Mouse (Mus musculus) ES-Bruce4 (cell line): ENCODE data around the gene Zbtb12. TPM values are rescaled to one million over a fixed set of nuclear protein-coding genes. Genes with fewer than 3 reads are reported as not detected.

ENCODE experiments used
- H3K27ac ChIP-seq: 2 replicates; pipeline ENCODE4 v1.5.1; 2012; ENCODE audit warnings: low read length, inconsistent platforms; ENCODE audit not compliant: insufficient read depth
- H3K27me3 ChIP-seq: 2 replicates; pipeline ENCODE4 v1.6.1; 2012; ENCODE audit warnings: mild to moderate bottlenecking, low read length, inconsistent platforms; ENCODE audit not compliant: control insufficient read depth, poor library complexity, insufficient read depth, severe bottlenecking
- H3K36me3 ChIP-seq: 2 replicates; pipeline ENCODE4 v1.6.1; 2012; ENCODE audit warnings: inconsistent platforms, mild to moderate bottlenecking, low read length, moderate library complexity; ENCODE audit not compliant: control insufficient read depth, poor library complexity, insufficient read depth, severe bottlenecking
- H3K4me1 ChIP-seq: one replicate; pipeline ENCODE4 v1.8.1; 2011; ENCODE audit warnings: low read length; ENCODE audit not compliant: control insufficient read depth, insufficient read depth
- H3K4me3 ChIP-seq: 2 replicates; pipeline ENCODE4 v1.5.1; 2011; ENCODE audit warnings: low read depth, mild to moderate bottlenecking, low read length
- H3K9ac ChIP-seq: 2 replicates; pipeline ENCODE4 v1.6.1; 2012; ENCODE audit warnings: low read depth, mild to moderate bottlenecking, inconsistent platforms; ENCODE audit not compliant: poor library complexity, severe bottlenecking
- H3K9me3 ChIP-seq: replicated peaks from 2 replicates; pipeline ENCODE4 v1.6.1; 2012; ENCODE audit warnings: mild to moderate bottlenecking, low read length, inconsistent platforms; ENCODE audit not compliant: control insufficient read depth, poor library complexity, insufficient read depth, severe bottlenecking
- CTCF ChIP-seq: IDR thresholded peaks from one replicate; pipeline ENCODE4 v1.8.1; 2011; ENCODE audit warnings: low read depth, low read length
- EP300 ChIP-seq: IDR thresholded peaks from 2 replicates; pipeline ENCODE4 v1.6.1; 2011; ENCODE audit warnings: low read depth, low read length; ENCODE audit not compliant: insufficient read depth
- POLR2A ChIP-seq: IDR thresholded peaks from one replicate; pipeline ENCODE4 v1.8.1; 2011; ENCODE audit warnings: low read length; ENCODE audit not compliant: insufficient read depth
- polyA plus RNA-seq: library from polyadenylated mRNA; stranded (reverse); fragments of >200 nt; gene quantifications from 2 replicates; pipeline ENCODE4 v1.2.4, GENCODE M21; 2011; ENCODE audit warnings: low read depth; ENCODE audit not compliant: missing spikeins, insufficient read depth, insufficient read length

The Zbtb12 gene
- polyA plus RNA-seq, 1 experiment: 22.8 TPM

DNA sequence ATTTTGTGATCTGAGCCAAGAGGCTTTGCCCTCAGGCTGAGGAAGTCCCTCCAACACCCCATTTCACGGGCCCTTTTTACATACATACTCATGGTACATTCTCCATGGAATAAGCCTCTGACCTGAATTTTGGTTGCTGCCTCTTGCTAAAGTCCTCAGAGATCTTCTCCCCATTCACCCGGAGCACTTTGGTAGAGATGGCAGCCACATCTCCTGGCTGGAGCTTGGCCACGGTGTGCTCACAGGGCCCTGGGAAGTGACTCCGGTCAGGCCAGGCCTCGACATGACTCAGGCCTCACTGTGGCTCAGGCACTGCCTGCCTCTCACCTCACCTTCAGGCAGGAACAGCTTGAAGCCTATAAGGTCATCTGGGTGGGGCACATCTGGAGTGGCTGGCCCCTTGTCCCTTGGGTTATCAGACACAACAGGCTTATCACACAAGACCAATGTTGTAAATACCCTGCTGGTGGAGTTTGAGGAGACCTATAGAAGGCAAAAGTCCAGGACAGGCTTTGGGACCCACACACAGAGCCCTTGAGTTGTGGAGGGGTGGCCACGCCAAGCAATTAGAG, 38.5 kb upstream of the Zbtb12 start:
- Histone ChIP-seq H3K27me3 (no peaks in the 10 kb centered on the region), H3K9ac (no peak overlapping the region), H3K9me3 (no peaks in the 10 kb centered on the region), H3K36me3 (peaks cover 3% of the 10 kb centered on the region; the same call in 1 of the 2 replicates), H3K4me1 (no peaks in the 10 kb centered on the region), H3K27ac (no peak overlapping the region), H3K4me3 (no peak overlapping the region)
- TF ChIP-seq EP300 (no peak), CTCF (no peak), POLR2A (no peak)

- no peaks in the 10 kb centered on the region for H3K4me1 ChIP-seq
- no peak overlapping the region for H3K27ac ChIP-seq
- H3K9ac ChIP-seq: no peak overlapping the region
- H3K27me3 ChIP-seq: no peaks in the 10 kb centered on the region
- no peaks in the 10 kb centered on the region for H3K9me3 ChIP-seq
- TF ChIP-seq POLR2A (no peak), EP300 (no peak), CTCF (no peak)
- no peak overlapping the region for H3K4me3 ChIP-seq
- H3K36me3 ChIP-seq: no peaks in the 10 kb centered on the region
Measured at GRCm38 (mm10) chr17:34844884-34845283, 34.4 kb upstream of the Zbtb12 start.

DNA sequence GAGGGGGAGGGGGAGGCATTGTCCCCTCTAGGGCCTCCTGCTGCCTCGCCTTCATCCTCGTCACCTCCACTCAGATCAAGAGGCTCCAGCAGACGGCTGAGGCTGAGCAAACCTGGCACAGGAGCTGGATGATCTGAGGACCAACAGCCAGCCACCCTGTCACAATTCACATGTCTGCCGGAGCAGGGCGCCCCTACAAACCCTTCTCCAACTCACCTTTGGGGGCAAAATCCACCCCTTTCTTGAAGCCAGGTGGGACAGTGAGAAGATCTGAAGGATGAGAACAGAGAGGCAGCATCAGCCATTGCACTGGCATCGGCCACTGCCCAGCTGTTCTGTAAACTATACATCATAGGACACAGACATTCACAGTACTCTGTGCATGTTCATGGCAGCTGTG, 32.1 kb upstream of the Zbtb12 start:
- Histone ChIP-seq H3K27me3 (no peaks in the 10 kb centered on the region), H3K27ac (no peak overlapping the region), H3K4me1 (no peaks in the 10 kb centered on the region), H3K4me3 (no peak overlapping the region), H3K9ac (no peak overlapping the region), H3K36me3 (no peaks in the 10 kb centered on the region), H3K9me3 (no peaks in the 10 kb centered on the region)
- no peak for TF ChIP-seq EP300
- no peak for TF ChIP-seq CTCF
- no peak for TF ChIP-seq POLR2A

GRCm38 (mm10) chr17:34847615-34848014, 31.7 kb upstream of the Zbtb12 start:
- Histone ChIP-seq H3K4me3 (no peak overlapping the region), H3K9ac (no peak overlapping the region), H3K4me1 (no peaks in the 10 kb centered on the region), H3K27ac (no peak overlapping the region), H3K27me3 (no peaks in the 10 kb centered on the region), H3K36me3 (no peaks in the 10 kb centered on the region; the same call in 1 of the 2 replicates), H3K9me3 (no peaks in the 10 kb centered on the region)
- no peak for TF ChIP-seq POLR2A
- no peak for TF ChIP-seq EP300
- TF ChIP-seq CTCF: no peak

- no peaks in the 10 kb centered on the region for H3K27me3 ChIP-seq
- TF ChIP-seq EP300 (0 out of 2 replicates have a peak, but pooled peaks have one; percentile 11), POLR2A (peak; percentile 22), CTCF (no peak)
- H3K9me3 ChIP-seq: no peaks in the 10 kb centered on the region
- peaks cover 10% of the 10 kb centered on the region for H3K36me3 ChIP-seq
- peak within 1 kb of the TSS; percentile 92 for H3K4me3 ChIP-seq
- H3K27ac ChIP-seq: no peak within 1 kb of the TSS
- no peaks in the 10 kb centered on the region for H3K4me1 ChIP-seq
- H3K9ac ChIP-seq: peak within 1 kb of the TSS; percentile 84
Measured at GRCm38 (mm10) chr17:34849722-34850516, 29.4 kb upstream of the Zbtb12 start, which contains the start of the genes Skiv2l and Nelfe. Skiv2l (minus strand) TSS chr17:34850210. Nelfe (plus strand) TSS chr17:34850391.

GRCm38 (mm10) chr17:34850517-34851125, 28.7 kb upstream of the Zbtb12 start:
- peaks cover 10% of the 10 kb centered on the region for H3K36me3 ChIP-seq
- TF ChIP-seq EP300 (no peak), CTCF (no peak), POLR2A (no peak)
- no peak overlapping the region for H3K27ac ChIP-seq

More at GRCm38 (mm10) chr17:34850517-34851125, 28.7 kb upstream of the Zbtb12 start:
- Histone ChIP-seq H3K4me1 (no peaks in the 10 kb centered on the region), H3K27me3 (no peaks in the 10 kb centered on the region), H3K9ac (peak overlapping the region; percentile 84), H3K4me3 (peak overlapping the region; percentile 92), H3K9me3 (no peaks in the 10 kb centered on the region)
